Mouse (Mus musculus) MN1 (cell line): ENCODE data around the gene Gm29110.
"Not testable (repeated sequence)": the region's sequence is repeated elsewhere in the genome, so short reads cannot be mapped to it uniquely, and the experiment has no call there.

ENCODE experiments used
- DNase-seq: peaks from one replicate; pipeline ENCODE4 v3.0.0-alpha.2; 2016; ENCODE audit warnings: low spot score

Gene Gm29110

GRCm38 (mm10) chrY:74470231-74470630 lies at the start of gene Gm29110:
TSS of gene Gm29110 (plus strand) at chrY:74470531.
- DNase-seq = not testable (repeated sequence)
